Mouse (Mus musculus) forebrain, postnatal 0 days (tissue): ENCODE results near the gene Atg4c. TPM values are rescaled to one million over a fixed set of nuclear protein-coding genes. Genes with fewer than 3 reads are reported as not detected.

Experiments used
- ATAC-seq: fragments of 200-750 bp; cut with Nextera tagmentation; 2 replicates; pipeline ENCODE4 v1.8.0; 2017; ENCODE audit warnings: mild to moderate bottlenecking, moderate library complexity
- DNase-seq: peaks from one replicate; pipeline ENCODE4 v3.0.0-alpha.2; 2015
- H3K27ac ChIP-seq: fragments of 300-500 bp; sonication (generic); 2 replicates; pipeline ENCODE4 v1.5.1; 2014; ENCODE audit warnings: low read depth, mild to moderate bottlenecking, antibody characterized with exemption, low read length, moderate library complexity, mixed read lengths
- H3K27me3 ChIP-seq: fragments of 300-500 bp; sonication (generic); 2 replicates; pipeline ENCODE4 v1.6.1; 2014; ENCODE audit warnings: mild to moderate bottlenecking, low read length, mixed read lengths; ENCODE audit not compliant: insufficient read depth
- H3K36me3 ChIP-seq: fragments of 300-500 bp; sonication (generic); 2 replicates; pipeline ENCODE4 v1.6.1; 2014; ENCODE audit warnings: mild to moderate bottlenecking, moderate library complexity; ENCODE audit not compliant: insufficient read depth
- H3K4me1 ChIP-seq: fragments of 300-500 bp; sonication (generic); 2 replicates; pipeline ENCODE4 v1.6.1; 2014; ENCODE audit warnings: antibody characterized with exemption; ENCODE audit not compliant: insufficient read depth
- H3K4me2 ChIP-seq: fragments of 300-500 bp; sonication (generic); 2 replicates; pipeline ENCODE4 v1.6.1; 2014; ENCODE audit warnings: low read depth, mild to moderate bottlenecking, moderate library complexity
- H3K4me3 ChIP-seq: fragments of 300-500 bp; sonication (generic); 2 replicates; pipeline ENCODE4 v1.5.1; 2014; ENCODE audit warnings: low read depth, low read length, mixed read lengths
- H3K9ac ChIP-seq: fragments of 300-500 bp; sonication (generic); 2 replicates; pipeline ENCODE4 v1.6.1; 2014; ENCODE audit warnings: mild to moderate bottlenecking
- H3K9me3 ChIP-seq: fragments of 300-500 bp; sonication (generic); 2 replicates; pipeline ENCODE4 v1.6.1; 2016; ENCODE audit warnings: low read length
- CTCF ChIP-seq: sonication (generic); IDR thresholded peaks from 2 replicates; pipeline ENCODE4 v1.5.1; 2016; ENCODE audit warnings: antibody characterized with exemption, control low read depth, low read depth
- WGBS: fragments of 180-500 bp; shearing (Covaris S2); extraction: QIAGEN DNeasy Blood & Tissue Kit; methylation state at CpG from one replicate; pipeline ENCODE4 v1.1.7; 2014; 5-methylcytosine and 5-hydroxymethylcytosine counted together
- polyA plus RNA-seq: library from polyadenylated mRNA; unstranded; fragments of >200 nt; fragmentation: Nextera tagmentation; extraction: Ambion mirVana; gene quantifications from 2 replicates; pipeline ENCODE4 v1.2.1, GENCODE M21; 2015
- total RNA-seq: library from RNA; depleted of rRNA; stranded (reverse); fragments of >200 nt; gene quantifications from 2 replicates; pipeline ENCODE4 v1.2.3, GENCODE M21; 2014

Gene Atg4c
- total and polyA plus RNA-seq, 2 experiments from 2014 or later = 9.7 to 14.4 TPM

DNA sequence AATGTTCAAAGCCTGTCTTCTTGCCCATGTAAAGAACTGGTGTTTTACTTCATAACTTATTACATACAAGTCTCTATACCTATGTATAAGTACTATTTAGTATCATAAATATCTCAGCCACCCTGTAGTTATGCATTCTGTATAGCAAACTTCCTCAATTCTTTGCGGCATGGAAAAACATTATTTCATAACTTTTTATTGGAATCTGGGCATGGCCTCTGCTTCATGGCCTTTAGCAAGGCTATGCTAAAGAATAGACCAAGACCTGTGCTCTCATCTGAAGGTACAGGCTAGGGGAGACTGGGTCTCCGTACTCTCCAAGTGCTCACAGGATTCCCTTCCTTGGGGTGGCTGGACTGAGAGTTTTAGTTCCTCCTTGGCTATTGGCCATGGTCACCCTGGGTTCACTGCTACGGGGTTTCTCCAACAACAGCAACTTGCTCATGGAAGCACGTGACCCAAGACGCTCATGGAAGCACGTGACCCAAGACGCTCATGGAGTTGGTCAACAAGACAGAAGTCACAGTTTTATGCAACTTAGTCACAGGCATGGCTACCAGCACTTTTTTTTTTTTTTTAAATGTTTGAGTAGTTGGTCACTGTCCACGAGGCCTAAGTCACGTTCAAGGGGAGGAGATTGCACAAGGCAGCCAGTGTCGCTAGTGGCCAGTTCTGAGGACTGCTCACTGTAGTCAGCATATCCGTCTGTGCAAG, 7.2 kb upstream of the Atg4c start:
- DNase-seq = no peak

GRCm38 (mm10) chr4:99192640-99193039, 1.1 kb upstream of the Atg4c start:
- ATAC-seq (no peak), DNase-seq (no peak)
- TF ChIP-seq CTCF = no peak
- H3K27me3 ChIP-seq = no peaks in the 10 kb centered on the region
- H3K36me3 ChIP-seq = no peaks in the 10 kb centered on the region
- H3K4me2 ChIP-seq = no peak overlapping the region
- H3K27ac ChIP-seq = no peak overlapping the region
- no peak overlapping the region for H3K9ac ChIP-seq
- H3K9me3 ChIP-seq = no peaks in the 10 kb centered on the region
- no peak overlapping the region for H3K4me3 ChIP-seq
- H3K4me1 ChIP-seq = 0 out of 2 replicates have a peak, but pooled peaks cover 4% of the 10 kb centered on the region
- WGBS = 81% methylated on average over 1 of the region's 1 CpGs

More for the DNA sequence above, 7.2 kb upstream of the Atg4c start:
- 92% methylated on average over 11 of the region's 11 CpGs for WGBS
- no peak for ATAC-seq
- no peak overlapping the region for H3K4me2 ChIP-seq
- H3K27ac ChIP-seq = no peak overlapping the region
- H3K9me3 ChIP-seq = no peaks in the 10 kb centered on the region
- H3K4me3 ChIP-seq = no peak overlapping the region
- no peaks in the 10 kb centered on the region for H3K4me1 ChIP-seq
- TF ChIP-seq CTCF = no peak
- H3K27me3 ChIP-seq = no peaks in the 10 kb centered on the region
- H3K9ac ChIP-seq = no peak overlapping the region
- H3K36me3 ChIP-seq = no peaks in the 10 kb centered on the region

GRCm38 (mm10) chr4:99193214-99193613, 520 bp upstream of the Atg4c start:
- peak; percentile 37; the same call in 1 of the 2 replicates for TF ChIP-seq CTCF
- Histone ChIP-seq H3K9ac (peak overlapping the region; percentile 84), H3K36me3 (no peaks in the 10 kb centered on the region), H3K4me1 (0 out of 2 replicates have a peak, but pooled peaks cover 4% of the 10 kb centered on the region), H3K27ac (peak overlapping the region; percentile 94; the same call in 1 of the 2 replicates), H3K4me3 (peak overlapping the region; percentile 79), H3K27me3 (no peaks in the 10 kb centered on the region), H3K9me3 (no peaks in the 10 kb centered on the region), H3K4me2 (peak overlapping the region; percentile 63)
- ATAC-seq (peak; percentile 10), DNase-seq (no peak)
- WGBS = 29% methylated on average over 6 of the region's 6 CpGs

DNA sequence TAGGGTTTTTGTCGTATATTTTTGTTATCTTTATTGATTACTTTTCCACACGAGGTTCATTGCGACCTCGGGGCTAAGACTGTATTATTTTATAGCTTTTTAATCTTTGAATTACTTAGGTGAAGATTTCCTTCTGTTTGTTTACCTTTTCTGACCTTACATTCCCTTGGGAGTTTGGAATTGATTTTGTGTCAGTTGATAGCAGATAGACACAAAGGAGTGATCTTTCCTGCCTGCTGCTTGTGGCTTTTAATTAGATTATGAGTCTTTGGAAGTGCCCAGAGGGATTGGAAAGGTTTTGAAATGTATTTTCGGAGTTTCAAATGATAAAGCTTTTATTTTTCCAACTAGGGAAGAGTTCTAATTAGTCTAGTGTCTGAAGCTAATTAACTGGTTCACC, 1.1 kb downstream of the Atg4c start:
- no peak for ATAC-seq

DNA sequence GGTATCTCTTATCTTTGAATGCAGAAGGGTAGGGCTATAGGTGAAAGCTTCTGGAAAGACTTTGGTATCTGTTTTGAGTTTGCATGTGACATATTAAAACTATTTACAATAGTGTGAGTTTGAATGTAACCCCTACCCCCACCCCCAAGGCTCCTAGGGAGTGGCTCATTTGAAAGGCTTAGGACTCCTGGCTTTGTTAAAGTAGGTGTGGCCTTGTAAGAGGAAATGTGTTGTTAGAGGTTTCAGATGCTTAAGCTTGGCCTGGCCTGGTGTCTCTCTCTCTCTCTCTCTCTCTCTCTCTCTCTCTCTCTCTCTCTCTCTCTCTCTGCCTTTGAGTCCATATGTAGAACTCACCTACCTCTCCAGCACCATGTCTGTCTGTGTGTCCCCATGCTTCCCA, 5.0 kb downstream of the Atg4c start:
- DNase-seq = no peak
- no peaks in the 10 kb centered on the region for H3K36me3 ChIP-seq

More for the DNA sequence above, 1.1 kb downstream of the Atg4c start:
- WGBS = 46% methylated on average over 5 of the region's 5 CpGs
- no peak for TF ChIP-seq CTCF
- no peak for DNase-seq
- H3K27ac ChIP-seq = no peak overlapping the region
- H3K27me3 ChIP-seq = no peaks in the 10 kb centered on the region
- no peaks in the 10 kb centered on the region for H3K9me3 ChIP-seq
- 0 out of 2 replicates have a peak, but pooled peaks cover 4% of the 10 kb centered on the region for H3K4me1 ChIP-seq
- H3K9ac ChIP-seq = peak overlapping the region; percentile 84
- peak overlapping the region; percentile 63 for H3K4me2 ChIP-seq
- H3K36me3 ChIP-seq = no peaks in the 10 kb centered on the region
- peak overlapping the region; percentile 79 for H3K4me3 ChIP-seq

DNA sequence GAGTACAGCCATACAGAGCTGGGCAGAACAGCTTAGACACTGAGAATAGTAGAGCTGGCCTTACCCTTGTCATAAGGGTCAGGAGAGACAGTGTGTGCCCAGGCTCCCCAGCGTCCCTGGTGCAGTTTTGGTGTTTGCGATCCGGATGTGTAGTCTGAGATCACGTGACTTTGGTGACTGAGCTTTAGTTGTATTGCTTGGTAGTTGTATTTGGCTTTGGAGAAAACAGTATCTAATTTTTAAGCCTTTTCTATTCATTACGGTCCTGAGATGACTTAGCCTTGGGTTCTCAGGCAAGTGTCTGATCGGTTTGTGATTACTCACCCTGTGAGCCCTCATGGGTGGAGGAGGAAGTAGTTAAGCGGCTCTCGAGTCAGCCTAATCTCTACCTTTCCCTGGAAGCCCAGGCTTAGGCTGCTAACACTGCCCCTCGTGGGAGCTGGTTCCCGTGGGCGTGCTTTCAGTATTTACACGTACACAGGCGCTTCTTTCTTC, 6.1 kb downstream of the Atg4c start:
- no peak overlapping the region for H3K27ac ChIP-seq
- H3K4me3 ChIP-seq = no peak overlapping the region
- H3K9ac ChIP-seq = no peak overlapping the region
- no peaks in the 10 kb centered on the region for H3K27me3 ChIP-seq
- no peaks in the 10 kb centered on the region for H3K9me3 ChIP-seq
- 82% methylated on average over 13 of the region's 13 CpGs for WGBS
- H3K36me3 ChIP-seq = no peaks in the 10 kb centered on the region
- DNase-seq = no peak
- H3K4me2 ChIP-seq = no peak overlapping the region
- H3K4me1 ChIP-seq = no peaks in the 10 kb centered on the region
- ATAC-seq = no peak
- no peak for TF ChIP-seq CTCF

More for the DNA sequence above, 5.0 kb downstream of the Atg4c start:
- H3K27me3 ChIP-seq = no peaks in the 10 kb centered on the region
- H3K9me3 ChIP-seq = no peaks in the 10 kb centered on the region
- H3K9ac ChIP-seq = no peak overlapping the region
- TF ChIP-seq CTCF = no peak
- ATAC-seq = no peak
- no peak overlapping the region for H3K4me2 ChIP-seq
- H3K4me3 ChIP-seq = no peak overlapping the region
- no peak overlapping the region for H3K27ac ChIP-seq
- no peaks in the 10 kb centered on the region for H3K4me1 ChIP-seq

- ATAC-seq (no peak), DNase-seq (no peak)
- Histone ChIP-seq H3K4me3 (no peak overlapping the region), H3K9ac (no peak overlapping the region), H3K4me2 (no peak overlapping the region), H3K4me1 (no peaks in the 10 kb centered on the region), H3K9me3 (no peaks in the 10 kb centered on the region), H3K27me3 (no peaks in the 10 kb centered on the region), H3K27ac (no peak overlapping the region), H3K36me3 (no peaks in the 10 kb centered on the region)
- WGBS = 95% methylated on average over 7 of the region's 7 CpGs
- TF ChIP-seq CTCF = no peak
These were observed 6.8 kb downstream of the Atg4c start for GRCm38 (mm10) chr4:99200383-99201136.
